Mouse (Mus musculus) frontal cortex, adult (tissue): ENCODE measurements around the gene Utf1.

ENCODE experiments used
- ATAC-seq: cut with Nextera tagmentation; 2 replicates; pipeline ENCODE4 v1.9.2; 2017; ENCODE audit warnings: mild to moderate bottlenecking, moderate library complexity, mixed read lengths; ENCODE audit not compliant: low TSS enrichment

The Utf1 gene

GRCm38 (mm10) chr7:139937810-139938209 lies 5.8 kb upstream of the Utf1 start:
- no peak for ATAC-seq

- ATAC-seq, result no peak
Measured at GRCm38 (mm10) chr7:139940476-139941209, 2.9 kb upstream of the Utf1 start.

- ATAC-seq, result no peak
Measured at GRCm38 (mm10) chr7:139944291-139945240, 977 bp downstream of the Utf1 start.

GRCm38 (mm10) chr7:139945516-139945915 lies 1.9 kb downstream of the Utf1 start:
- no peak for ATAC-seq

GRCm38 (mm10) chr7:139946032-139946431 lies 2.4 kb downstream of the Utf1 start:
- no peak for ATAC-seq

- no peak for ATAC-seq
Measured at GRCm38 (mm10) chr7:139949893-139950282, 6.3 kb downstream of the Utf1 start.

GRCm38 (mm10) chr7:139950283-139950971 lies 6.8 kb downstream of the Utf1 start:
- no peak for ATAC-seq

GRCm38 (mm10) chr7:139951079-139951478 lies 7.5 kb downstream of the Utf1 start:
- no peak for ATAC-seq

- ATAC-seq, result no peak
Measured at GRCm38 (mm10) chr7:139951991-139952633, 8.5 kb downstream of the Utf1 start.

GRCm38 (mm10) chr7:139955505-139955904 lies 11.9 kb downstream of the Utf1 start:
- ATAC-seq, result no peak

- ATAC-seq, result no peak
Measured at GRCm38 (mm10) chr7:139956658-139957057, 13.1 kb downstream of the Utf1 start.

- ATAC-seq, result no peak
Measured at GRCm38 (mm10) chr7:139957437-139957836, 13.8 kb downstream of the Utf1 start.

- ATAC-seq, result no peak
Measured at GRCm38 (mm10) chr7:139957958-139958357, 14.4 kb downstream of the Utf1 start.

GRCm38 (mm10) chr7:139961141-139961540 lies 17.6 kb downstream of the Utf1 start:
- ATAC-seq, result no peak

- no peak for ATAC-seq
Measured at GRCm38 (mm10) chr7:139963814-139964213, 20.2 kb downstream of the Utf1 start.

GRCm38 (mm10) chr7:139967175-139967574 lies 23.6 kb downstream of the Utf1 start:
- ATAC-seq, result no peak

GRCm38 (mm10) chr7:139968428-139968827 lies 24.8 kb downstream of the Utf1 start:
- no peak for ATAC-seq

GRCm38 (mm10) chr7:139969348-139970130 lies 25.9 kb downstream of the Utf1 start:
- ATAC-seq, result peak; percentile 56; the same call in 1 of the 2 replicates

- ATAC-seq, result no peak
Measured at GRCm38 (mm10) chr7:139970216-139970919, 26.8 kb downstream of the Utf1 start.

- ATAC-seq, result no peak
Measured at GRCm38 (mm10) chr7:139970979-139971378, 27.4 kb downstream of the Utf1 start.
